Comparison of ENCODE assay signal across 8 mouse cellular contexts in genomic region chr2:170129923-170130779, GRCm38 (mm10). TPM values are rescaled to one million over a fixed set of nuclear protein-coding genes. Genes with fewer than 3 reads are reported as not detected.
DNase-seq lines count a peak whose midpoint lies in the region; ATAC-seq lines count a peak whose summit lies in the region.

No protein-coding gene starts in this region.

- H3K27ac ChIP-seq in forebrain, embryonic 14.5 days (ENCODE audit: low read depth, low read length): peak overlapping the region; percentile 78
- H3K27ac ChIP-seq in intestine, embryonic 15.5 days: peak overlapping the region; percentile 93
- H3K27ac ChIP-seq in midbrain, embryonic 13.5 days: peak overlapping the region; percentile 77

- H3K9me3 ChIP-seq in forebrain, embryonic 14.5 days (replicated peaks; ENCODE audit: control insufficient read depth, low read length): no peaks in the 10 kb centered on the region
- no peaks in the 10 kb centered on the region for H3K9me3 ChIP-seq in intestine, embryonic 15.5 days
- H3K9me3 ChIP-seq in midbrain, embryonic 13.5 days: no peaks in the 10 kb centered on the region

- no peaks in the 10 kb centered on the region for H3K27me3 ChIP-seq in forebrain, embryonic 14.5 days (replicated peaks; ENCODE audit: control insufficient read depth, insufficient read depth, low read length)
- H3K27me3 ChIP-seq in intestine, embryonic 15.5 days (replicated peaks): no peaks in the 10 kb centered on the region
- peaks cover 8% of the 10 kb centered on the region; the same call in 1 of the 2 replicates for H3K27me3 ChIP-seq in midbrain, embryonic 13.5 days

- peaks cover 25% of the 10 kb centered on the region for H3K4me1 ChIP-seq in forebrain, embryonic 14.5 days (ENCODE audit: control insufficient read depth, insufficient read depth, low read length)
- H3K4me1 ChIP-seq in intestine, embryonic 15.5 days (replicated peaks): peaks cover 26% of the 10 kb centered on the region
- peaks cover 71% of the 10 kb centered on the region for H3K4me1 ChIP-seq in midbrain, embryonic 13.5 days (replicated peaks)

- peak overlapping the region; percentile 91 for H3K9ac ChIP-seq in forebrain, embryonic 14.5 days (ENCODE audit: low read length)
- H3K9ac ChIP-seq in intestine, embryonic 15.5 days: peak overlapping the region; percentile 89
- peak overlapping the region; percentile 85 for H3K9ac ChIP-seq in midbrain, embryonic 13.5 days (replicated peaks)

- ATAC-seq in CD4-positive, CD25-positive, alpha-beta regulatory T cell, adult 4 months: no peak
- ATAC-seq in forebrain, embryonic 14.5 days: peak; percentile 35
- ATAC-seq in intestine, embryonic 15.5 days: peak; percentile 49
- peak; percentile 43 for ATAC-seq in midbrain, embryonic 13.5 days
- no peak for ATAC-seq in megakaryocyte progenitor cell, adult 5-6 weeks (replicated peaks; ENCODE audit: poor library complexity)

- peak; percentile 54 for DNase-seq in CD4-positive, CD25-positive, alpha-beta regulatory T cell, adult 2 months (ENCODE audit: low read depth, low spot score)
- DNase-seq in NIH3T3 (ENCODE audit: low read depth): peak; percentile 61
- no peak for DNase-seq in forebrain, embryonic 14.5 days (ENCODE audit: low spot score)
- DNase-seq in thymus, postnatal 25 days: peak; percentile 66

- H3K4me2 ChIP-seq in forebrain, embryonic 14.5 days (ENCODE audit: low read length): peak overlapping the region; percentile 67
- peak overlapping the region; percentile 70 for H3K4me2 ChIP-seq in intestine, embryonic 15.5 days (replicated peaks)
- H3K4me2 ChIP-seq in midbrain, embryonic 13.5 days (replicated peaks): peak overlapping the region; percentile 65

- H3K36me3 ChIP-seq in forebrain, embryonic 14.5 days (ENCODE audit: control insufficient read depth, insufficient read depth, low read length): no peaks in the 10 kb centered on the region
- H3K36me3 ChIP-seq in intestine, embryonic 15.5 days: 0 out of 2 replicates have a peak, but pooled peaks cover under 1% of the 10 kb centered on the region
- H3K36me3 ChIP-seq in midbrain, embryonic 13.5 days: no peaks in the 10 kb centered on the region

- under 1% methylated on average over 44 of the region's 48 CpGs for WGBS in forebrain, embryonic 14.5 days
- under 1% methylated on average over 48 of the region's 48 CpGs for WGBS in intestine, embryonic 15.5 days
- under 1% methylated on average over 48 of the region's 48 CpGs for WGBS in midbrain, embryonic 13.5 days

- H3K4me3 ChIP-seq in forebrain, embryonic 14.5 days (ENCODE audit: low read depth, low read length): peak overlapping the region; percentile 77
- H3K4me3 ChIP-seq in intestine, embryonic 15.5 days (replicated peaks): peak overlapping the region; percentile 88
- H3K4me3 ChIP-seq in midbrain, embryonic 13.5 days (replicated peaks): peak overlapping the region; percentile 83

RNA-seq across cellular contexts. Expression of gene Zfp217, which starts 17.8 kb away (rescaled TPM):
- polyA plus RNA-seq in CD4-positive, CD25-positive, alpha-beta regulatory T cell, adult 4 months (2017; shearing (Covaris generic)): 10 to 100 TPM in 1 of 2 experiments, 1 to 10 TPM in 1; 8.1 to 10.4 TPM
- polyA plus RNA-seq in forebrain, embryonic 14.5 days (2014; fragmentation: Nextera tagmentation; extraction: Ambion mirVana): 1.7 and 1.8 TPM in 2 replicates
- polyA plus RNA-seq in intestine, embryonic 15.5 days (2015; fragmentation: Nextera tagmentation; extraction: Ambion mirVana): 3.3 and 3.7 TPM in 2 replicates
- polyA plus RNA-seq in midbrain, embryonic 13.5 days (2015; fragmentation: Nextera tagmentation; extraction: Ambion mirVana): 1.8 and 1.9 TPM in 2 replicates
- total RNA-seq in megakaryocyte progenitor cell, adult 5-6 weeks (2015): 23.6 and 30.2 TPM in 2 replicates
- total RNA-seq in megakaryocyte progenitor cell, adult 5-6 weeks (2017): 30.4 and 31.2 TPM in 2 replicates

Comparison
In these comparisons a context has a peak if more than half of its experiments do, and no peak if none do; other contexts are left out.
1. ATAC-seq: peak in forebrain, embryonic 14.5 days (single experiment), intestine, embryonic 15.5 days (single experiment) and midbrain, embryonic 13.5 days (single experiment); none in CD4-positive, CD25-positive, alpha-beta regulatory T cell, adult 4 months (single experiment) and megakaryocyte progenitor cell, adult 5-6 weeks (single experiment).
2. Peak in every context shown above with its lines, with median percentiles within 50 percentile points of each other: H3K27ac ChIP-seq, H3K4me2 ChIP-seq, H3K4me3 ChIP-seq and H3K9ac ChIP-seq.